Mouse (Mus musculus) spleen, adult 2 months (tissue): Measurements from ENCODE around the gene Slc6a5. TPM values are rescaled to one million over a fixed set of nuclear protein-coding genes. Genes with fewer than 3 reads are reported as not detected.

Source experiments
- DNase-seq, 2 experiments: peaks; one replicate each; pipeline versions ENCODE4 v3.0.0 to v3.0.0-alpha.2; 2012 to 2021; ENCODE audit warnings: low spot score in 2 of 2, low read depth in 1 of 2
- H3K27ac ChIP-seq: fragments of 200-500 bp; 2 replicates; pipeline ENCODE4 v1.5.1; 2012; ENCODE audit warnings: low read length, inconsistent platforms; ENCODE audit not compliant: insufficient read depth
- H3K27me3 ChIP-seq: fragments of 200-500 bp; 2 replicates; pipeline ENCODE4 v1.6.1; 2012; ENCODE audit warnings: mild to moderate bottlenecking, moderate library complexity, low read length, inconsistent platforms; ENCODE audit not compliant: control insufficient read depth, insufficient read depth
- H3K36me3 ChIP-seq: fragments of 200-500 bp; 2 replicates; pipeline ENCODE4 v1.6.1; 2012; ENCODE audit warnings: mild to moderate bottlenecking, low read length, inconsistent platforms; ENCODE audit not compliant: control insufficient read depth, insufficient read depth
- H3K4me1 ChIP-seq: fragments of 200-500 bp; 2 replicates; pipeline ENCODE4 v1.6.1; 2011; ENCODE audit warnings: inconsistent platforms; ENCODE audit not compliant: control insufficient read depth, insufficient read depth, insufficient read length
- H3K4me3 ChIP-seq: fragments of 200-500 bp; 2 replicates; pipeline ENCODE4 v1.5.1; 2011; ENCODE audit warnings: mild to moderate bottlenecking, inconsistent platforms; ENCODE audit not compliant: insufficient read depth, insufficient read length; ENCODE audit errors: extremely low read depth
- CTCF ChIP-seq: fragments of 200-500 bp; IDR thresholded peaks from 2 replicates; pipeline ENCODE4 v1.5.1; 2011; ENCODE audit warnings: mild to moderate bottlenecking, inconsistent platforms; ENCODE audit not compliant: insufficient read depth, insufficient read length, insufficient replicate concordance; ENCODE audit errors: extremely low read depth
- POLR2A ChIP-seq: fragments of 200-500 bp; IDR thresholded peaks from 2 replicates; pipeline ENCODE4 v1.6.1; 2011; ENCODE audit warnings: low read depth, low read length, inconsistent platforms
- WGBS: fragments of 180-500 bp; shearing (Covaris S2); methylation state at CpG from one replicate; pipeline ENCODE4 v1.1.7; 2018; 5-methylcytosine and 5-hydroxymethylcytosine counted together
- polyA plus RNA-seq: library from polyadenylated mRNA; depleted of rRNA; stranded (reverse); fragments of >200 nt; gene quantifications from 2 replicates; pipeline ENCODE4 v1.2.3, GENCODE M21; 2012

Slc6a5 gene
- polyA plus RNA-seq, 1 experiment: not detected

- WGBS: 47% methylated on average over 9 of the region's 9 CpGs
- Histone ChIP-seq H3K27me3 (no peaks in the 10 kb centered on the region), H3K4me3 (no peak overlapping the region)
Measured at GRCm38 (mm10) chr7:49902003-49902552, 7.9 kb upstream of the Slc6a5 start.

GRCm38 (mm10) chr7:49907191-49908171 lies 2.5 kb upstream of the Slc6a5 start:
- Histone ChIP-seq H3K27ac (no peak overlapping the region), H3K4me1 (no peaks in the 10 kb centered on the region), H3K4me3 (no peak overlapping the region), H3K36me3 (no peaks in the 10 kb centered on the region), H3K27me3 (peaks cover 13% of the 10 kb centered on the region)
- no peak for DNase-seq
- TF ChIP-seq CTCF: no peak
- WGBS: 10% methylated on average over 28 of the region's 28 CpGs

More at GRCm38 (mm10) chr7:49902003-49902552, 7.9 kb upstream of the Slc6a5 start:
- DNase-seq: no peak
- no peaks in the 10 kb centered on the region for H3K36me3 ChIP-seq
- no peak for TF ChIP-seq CTCF
- no peak for TF ChIP-seq POLR2A
- H3K4me1 ChIP-seq: no peaks in the 10 kb centered on the region
- H3K27ac ChIP-seq: no peak overlapping the region

- Histone ChIP-seq H3K27me3 (peaks cover 13% of the 10 kb centered on the region), H3K36me3 (no peaks in the 10 kb centered on the region), H3K27ac (no peak overlapping the region), H3K4me1 (no peaks in the 10 kb centered on the region), H3K4me3 (no peak overlapping the region)
- DNase-seq: no peak
- TF ChIP-seq CTCF (no peak), POLR2A (no peak)
- WGBS: 8% methylated on average over 24 of the region's 24 CpGs
Measured at GRCm38 (mm10) chr7:49908181-49908855, 1.6 kb upstream of the Slc6a5 start.

GRCm38 (mm10) chr7:49908990-49909411 lies 945 bp upstream of the Slc6a5 start:
- TF ChIP-seq CTCF (no peak), POLR2A (no peak)
- no peak overlapping the region for H3K27ac ChIP-seq
- H3K4me3 ChIP-seq: no peak overlapping the region
- WGBS: 5% methylated on average over 26 of the region's 26 CpGs
- peaks cover 13% of the 10 kb centered on the region for H3K27me3 ChIP-seq
- H3K4me1 ChIP-seq: no peaks in the 10 kb centered on the region
- DNase-seq: no peak
- no peaks in the 10 kb centered on the region for H3K36me3 ChIP-seq

- WGBS: 9% methylated on average over 16 of the region's 16 CpGs
- Histone ChIP-seq H3K4me3 (no peak overlapping the region), H3K4me1 (no peaks in the 10 kb centered on the region), H3K27me3 (peaks cover 18% of the 10 kb centered on the region), H3K27ac (no peak overlapping the region), H3K36me3 (no peaks in the 10 kb centered on the region)
- TF ChIP-seq CTCF (no peak), POLR2A (no peak)
- DNase-seq: no peak
Measured at GRCm38 (mm10) chr7:49910361-49910760, 415 bp downstream of the Slc6a5 start.

GRCm38 (mm10) chr7:49911147-49911946 lies 1.4 kb downstream of the Slc6a5 start:
- WGBS: 8% methylated on average over 23 of the region's 23 CpGs
- H3K36me3 ChIP-seq: no peaks in the 10 kb centered on the region
- H3K4me3 ChIP-seq: no peak overlapping the region
- H3K4me1 ChIP-seq: no peaks in the 10 kb centered on the region
- DNase-seq: no peak
- peaks cover 18% of the 10 kb centered on the region for H3K27me3 ChIP-seq
- TF ChIP-seq CTCF: no peak
- no peak for TF ChIP-seq POLR2A
- H3K27ac ChIP-seq: no peak overlapping the region
